Mouse (Mus musculus) limb, embryonic 14.5 days (tissue): Measurements from ENCODE around the gene Nxn. TPM values are rescaled to one million over a fixed set of nuclear protein-coding genes. Genes with fewer than 3 reads are reported as not detected.

Source experiments
- ATAC-seq: fragments of 200-750 bp; cut with Nextera tagmentation; 2 replicates; pipeline ENCODE4 v1.8.0; 2017; ENCODE audit warnings: low read depth, moderate number of reproducible peaks, moderate TSS enrichment; ENCODE audit not compliant: low FRiP score
- DNase-seq: peaks from one replicate; pipeline ENCODE4 v3.0.0-alpha.2; 2015; ENCODE audit warnings: low spot score
- H3K27ac ChIP-seq: fragments of 300-500 bp; sonication (generic); replicated peaks from 2 replicates; pipeline ENCODE4 v1.5.1; 2014; ENCODE audit warnings: low read depth, mild to moderate bottlenecking, low read length, moderate library complexity, mixed read lengths
- H3K27me3 ChIP-seq: fragments of 300-500 bp; sonication (generic); 2 replicates; pipeline ENCODE4 v1.6.1; 2014; ENCODE audit warnings: low read length, mixed read lengths; ENCODE audit not compliant: control insufficient read depth, insufficient read depth
- H3K36me3 ChIP-seq: fragments of 300-500 bp; sonication (generic); 2 replicates; pipeline ENCODE4 v1.6.1; 2014; ENCODE audit warnings: mild to moderate bottlenecking, low read length, moderate library complexity, mixed read lengths; ENCODE audit not compliant: control insufficient read depth, insufficient read depth
- H3K4me1 ChIP-seq: fragments of 300-500 bp; sonication (generic); 2 replicates; pipeline ENCODE4 v1.6.1; 2014; ENCODE audit warnings: antibody characterized with exemption, low read length, mixed read lengths; ENCODE audit not compliant: control insufficient read depth, insufficient read depth
- H3K4me2 ChIP-seq: fragments of 300-500 bp; sonication (generic); replicated peaks from 2 replicates; pipeline ENCODE4 v1.6.1; 2014; ENCODE audit warnings: low read depth, mild to moderate bottlenecking, low read length, moderate library complexity; ENCODE audit not compliant: severe bottlenecking
- H3K4me3 ChIP-seq: fragments of 300-500 bp; sonication (generic); replicated peaks from 2 replicates; pipeline ENCODE4 v1.5.1; 2014; ENCODE audit warnings: low read length
- H3K9ac ChIP-seq: fragments of 300-500 bp; sonication (generic); 2 replicates; pipeline ENCODE4 v1.6.1; 2014; ENCODE audit warnings: mild to moderate bottlenecking, low read depth, low read length, moderate library complexity; ENCODE audit not compliant: severe bottlenecking
- H3K9me3 ChIP-seq: fragments of 300-500 bp; sonication (generic); 2 replicates; pipeline ENCODE4 v1.6.1; 2016; ENCODE audit warnings: low read length; ENCODE audit not compliant: control insufficient read depth
- POLR2A ChIP-seq: fragments of 200-500 bp; IDR thresholded peaks from 2 replicates; pipeline ENCODE4 v1.8.0; 2012; ENCODE audit warnings: inconsistent platforms, mild to moderate bottlenecking, moderate library complexity, borderline replicate concordance; ENCODE audit not compliant: insufficient read depth, insufficient read length; ENCODE audit errors: extremely low read depth
- WGBS: fragments of 180-500 bp; shearing (Covaris S2); extraction: QIAGEN DNeasy Blood & Tissue Kit; methylation state at CpG from one replicate; pipeline ENCODE4 v1.1.7; 2014; 5-methylcytosine and 5-hydroxymethylcytosine counted together
- polyA plus RNA-seq, 2 experiments: library from polyadenylated mRNA; depleted of rRNA in 1 of 2; stranded (reverse) in 1 of 2; unstranded in 1 of 2; fragments of >200 nt; fragmentation: Nextera tagmentation in 1 of 2; extraction: Ambion mirVana in 1 of 2; gene quantifications; 2 replicates each; pipeline versions ENCODE4 v1.2.1 to v1.2.3; 2012 to 2014

The Nxn gene
- polyA plus RNA-seq, 2 experiments, result 69.9 to 78.1 TPM

- Histone ChIP-seq H3K27ac (0 out of 2 replicates have a peak overlapping the region, but pooled peaks have one; percentile 14), H3K4me2 (no peak overlapping the region), H3K36me3 (no peaks in the 10 kb centered on the region), H3K4me3 (no peak overlapping the region), H3K9ac (no peak overlapping the region), H3K27me3 (no peaks in the 10 kb centered on the region), H3K9me3 (no peaks in the 10 kb centered on the region), H3K4me1 (peaks cover 65% of the 10 kb centered on the region)
- DNase-seq (no peak), ATAC-seq (no peak)
- WGBS, result 69% methylated on average over 2 of the region's 2 CpGs
- no peak for TF ChIP-seq POLR2A
Measured at GRCm38 (mm10) chr11:76326051-76326450, 72.9 kb downstream of the Nxn start.

- 11% methylated on average over 9 of the region's 9 CpGs for WGBS
- peak; percentile 55 for DNase-seq
- Histone ChIP-seq H3K27ac (no peak overlapping the region), H3K9ac (no peak overlapping the region), H3K4me3 (no peak overlapping the region), H3K4me2 (0 out of 2 replicates have a peak overlapping the region, but pooled peaks have one; percentile 8), H3K36me3 (no peaks in the 10 kb centered on the region), H3K4me1 (peaks cover 72% of the 10 kb centered on the region), H3K9me3 (no peaks in the 10 kb centered on the region), H3K27me3 (no peaks in the 10 kb centered on the region)
- TF ChIP-seq POLR2A, result no peak
- ATAC-seq, result peak; percentile 34; the same call in 1 of the 2 replicates
Measured at GRCm38 (mm10) chr11:76324801-76325200, 74.1 kb downstream of the Nxn start.

GRCm38 (mm10) chr11:76324207-76324606 is 74.7 kb downstream of the Nxn start:
- no peak overlapping the region for H3K4me2 ChIP-seq

GRCm38 (mm10) chr11:76322939-76323338 is 76.0 kb downstream of the Nxn start:
- Histone ChIP-seq H3K4me2 (no peak overlapping the region), H3K9me3 (no peaks in the 10 kb centered on the region), H3K36me3 (no peaks in the 10 kb centered on the region), H3K4me1 (peaks cover 63% of the 10 kb centered on the region), H3K27ac (no peak overlapping the region), H3K4me3 (no peak overlapping the region), H3K27me3 (no peaks in the 10 kb centered on the region), H3K9ac (no peak overlapping the region)
- no peak for TF ChIP-seq POLR2A
- DNase-seq, result no peak
- WGBS, result 72% methylated on average over 5 of the region's 5 CpGs
- no peak for ATAC-seq

More at GRCm38 (mm10) chr11:76324207-76324606, 74.7 kb downstream of the Nxn start:
- ATAC-seq (no peak), DNase-seq (no peak)
- Histone ChIP-seq H3K36me3 (no peaks in the 10 kb centered on the region), H3K9me3 (no peaks in the 10 kb centered on the region), H3K27ac (peak overlapping the region; percentile 0; the same call in 1 of the 2 replicates), H3K4me1 (peaks cover 75% of the 10 kb centered on the region), H3K9ac (no peak overlapping the region), H3K27me3 (no peaks in the 10 kb centered on the region), H3K4me3 (no peak overlapping the region)
- TF ChIP-seq POLR2A, result no peak
- 11% methylated on average over 9 of the region's 9 CpGs for WGBS

GRCm38 (mm10) chr11:76322081-76322480 is 76.9 kb downstream of the Nxn start:
- Histone ChIP-seq H3K36me3 (no peaks in the 10 kb centered on the region), H3K4me3 (no peak overlapping the region), H3K27me3 (no peaks in the 10 kb centered on the region), H3K27ac (0 out of 2 replicates have a peak overlapping the region, but pooled peaks have one; percentile 39), H3K9me3 (no peaks in the 10 kb centered on the region), H3K9ac (no peak overlapping the region), H3K4me1 (peaks cover 55% of the 10 kb centered on the region), H3K4me2 (no peak overlapping the region)
- ATAC-seq (no peak), DNase-seq (peak; percentile 51)
- 69% methylated on average over 1 of the region's 1 CpGs for WGBS
- TF ChIP-seq POLR2A, result no peak
